15 mouse cellular contexts compared by ENCODE assay signal in the genomic region with DNA sequence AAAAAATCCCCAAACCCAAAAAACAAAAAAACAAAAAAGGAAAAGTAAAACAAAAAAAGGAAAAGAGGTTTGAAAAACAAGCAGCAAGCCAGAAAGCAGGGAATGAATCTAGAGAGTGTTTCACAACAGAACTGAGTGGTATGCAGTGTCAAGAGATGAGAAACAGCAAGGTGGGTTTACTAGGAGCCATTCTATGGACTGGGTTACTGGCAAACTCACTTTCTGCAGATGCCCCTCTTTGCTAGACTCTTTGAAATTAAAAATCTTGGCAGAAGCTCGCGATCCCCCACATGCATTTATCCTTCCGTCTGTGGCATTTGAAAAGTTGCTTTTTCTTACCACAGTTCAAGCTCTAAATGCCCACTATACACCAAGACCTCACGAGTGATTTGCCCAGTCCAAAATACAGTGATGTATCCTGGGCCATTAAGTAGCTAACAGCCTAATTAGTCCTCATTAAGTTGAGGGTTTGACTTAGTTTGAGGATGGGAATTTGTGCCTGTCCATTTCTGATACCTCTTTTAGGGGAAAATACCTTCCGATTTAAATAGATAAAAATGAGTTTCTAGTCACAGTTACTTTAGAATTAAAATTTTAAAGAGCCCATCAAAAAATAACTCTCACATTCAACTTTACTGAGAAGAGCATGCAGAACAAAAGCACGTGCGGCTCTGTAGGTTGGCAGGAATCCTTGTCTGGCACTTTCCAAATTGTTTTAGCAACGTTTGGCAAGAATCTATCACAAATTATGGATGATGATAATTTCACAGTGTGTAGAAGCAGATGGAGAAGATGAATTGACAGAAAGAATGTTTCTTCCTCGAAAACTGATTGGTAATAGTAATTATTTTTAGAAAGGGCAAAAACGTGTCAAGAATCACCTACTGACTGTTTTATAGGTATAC.
DNase-seq lines count a peak whose midpoint lies in the region.
"Had no signal": no experiment of that assay in that cellular context is flagged by ENCODE, and none has a peak within 500 bp of the region (broad histone marks: within the 10 kb centered on the region; RNA-seq: fewer than 3 reads in every experiment).

No protein-coding gene starts in this region.

- peak; percentile 13 to 17 for DNase-seq in cerebellum, postnatal 10 days
- no peak for DNase-seq in cerebellum, adult 11-12 months
- DNase-seq in layer of hippocampus, adult 11-12 months (ENCODE audit: low spot score): peak; percentile 6
- no peak for DNase-seq in layer of hippocampus, postnatal 25 days (ENCODE audit: extremely low spot score in 1 of 2, low spot score in 1 of 2)
- DNase-seq in brain, embryonic 18.5 days (ENCODE audit: low read depth, low spot score): peak; percentile 64
- DNase-seq in layer of hippocampus, postnatal 10 days (ENCODE audit: low spot score in 2 of 2): peak; percentile 10 to 19
- no peak for DNase-seq in lung, postnatal 14 days
- DNase-seq in ovary, postnatal 14 days (ENCODE audit: low spot score): no peak
- DNase-seq: adrenal gland, postnatal 14 days; cerebellum, adult 11 months; heart, postnatal 4 days; kidney, postnatal 25 days; left cerebral cortex, postnatal 4 days; right cerebral cortex, adult 18-20 months; thymus, adult 2 months had no signal

Comparison
In these comparisons a context has a peak if more than half of its experiments do, and no peak if none do; other contexts are left out.
1. DNase-seq: peak in cerebellum, postnatal 10 days (2 of 2), layer of hippocampus, adult 11-12 months (single experiment), brain, embryonic 18.5 days (single experiment) and layer of hippocampus, postnatal 10 days (2 of 2); none in cerebellum, adult 11-12 months (single experiment), layer of hippocampus, postnatal 25 days (0 of 2), lung, postnatal 14 days (single experiment) and ovary, postnatal 14 days (single experiment).